In the genomic region with DNA sequence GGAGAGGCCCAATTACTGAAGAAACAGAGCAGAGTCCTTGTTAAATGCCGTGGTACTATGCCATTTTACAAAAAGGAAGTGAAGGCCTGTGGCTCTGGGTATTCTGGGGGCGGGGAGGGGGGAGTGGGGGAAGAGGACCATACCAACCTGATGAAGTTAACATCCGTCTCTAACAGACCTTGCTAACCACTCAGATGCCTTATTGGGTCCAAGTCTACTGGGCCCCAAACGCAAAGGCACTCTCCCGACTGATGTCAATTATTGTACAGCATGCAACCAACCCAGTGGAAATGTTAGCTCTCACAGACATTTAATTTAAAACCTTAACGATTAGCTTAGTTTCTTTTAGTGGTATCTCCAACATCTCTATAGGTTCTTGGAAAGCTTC, we compare ENCODE assay signal across 7 mouse cellular contexts. TPM values are rescaled to one million over a fixed set of nuclear protein-coding genes. Genes with fewer than 3 reads are reported as not detected.
DNase-seq lines count a peak whose midpoint lies in the region; ATAC-seq and TF ChIP-seq lines count a peak whose summit lies in the region.

No protein-coding gene starts in this region.

- no peaks in the 10 kb centered on the region for H3K27me3 ChIP-seq in lung, embryonic 14.5 days (ENCODE audit: insufficient read depth, low read length)
- peaks cover 18% of the 10 kb centered on the region for H3K27me3 ChIP-seq in limb, embryonic 10.5 days (ENCODE audit: low read depth, poor library complexity, severe bottlenecking)

- peaks cover 10% of the 10 kb centered on the region; the same call in 1 of the 2 replicates for H3K4me1 ChIP-seq in lung, embryonic 14.5 days (ENCODE audit: insufficient read depth)
- H3K4me1 ChIP-seq in limb, embryonic 10.5 days = peaks cover 29% of the 10 kb centered on the region
- peaks cover 4% of the 10 kb centered on the region; the same call in 1 of the 2 replicates for H3K4me1 ChIP-seq in olfactory bulb, adult 2 months (ENCODE audit: control insufficient read depth, insufficient read depth, low read length)

- DNase-seq in lung, embryonic 14.5 days = no peak
- no peak for DNase-seq in lung, postnatal 4 days
- no peak for DNase-seq in limb, embryonic 10.5 days (ENCODE audit: low spot score)
- DNase-seq in urinary bladder, postnatal 14 days (ENCODE audit: low spot score) = no peak
- no peak for DNase-seq in right cerebral cortex, postnatal 36 days (ENCODE audit: low spot score in 2 of 2)

- no peak for TF ChIP-seq CTCF in lung, embryonic 14.5 days (IDR thresholded peaks at IDR 0.05; ENCODE audit: low read depth)
- TF ChIP-seq CTCF in olfactory bulb, adult 2 months (IDR thresholded peaks at IDR 0.05; ENCODE audit: insufficient read depth, low read depth, low read length) = no peak

- WGBS in lung, embryonic 14.5 days = 60% methylated on average over 6 of the region's 6 CpGs
- WGBS in limb, embryonic 10.5 days = 63% methylated on average over 6 of the region's 6 CpGs
- 40% methylated on average over 6 of the region's 6 CpGs for WGBS in olfactory bulb, adult 2 months

- TF ChIP-seq POLR2A in olfactory bulb, adult 2 months (IDR thresholded peaks at IDR 0.05; ENCODE audit: insufficient read depth, low read depth, low read length) = no peak

- no peak overlapping the region for H3K9ac ChIP-seq in lung, embryonic 14.5 days

- H3K4me3 ChIP-seq in lung, embryonic 14.5 days (ENCODE audit: low read depth, low read length) = peak overlapping the region; percentile 89
- peak overlapping the region; percentile 98 for H3K4me3 ChIP-seq in limb, embryonic 10.5 days
- H3K4me3 ChIP-seq in olfactory bulb, adult 2 months (ENCODE audit: insufficient read depth, low read depth, low read length) = peak overlapping the region; percentile 77

- ATAC-seq in lung, embryonic 14.5 days (ENCODE audit: insufficient read depth) = peak; percentile 19
- 0 out of 2 replicates have a peak, but pooled peaks have one; percentile 2 for ATAC-seq in erythroid progenitor cell, adult 5-6 weeks (replicated peaks; ENCODE audit: low FRiP score, poor library complexity, severe bottlenecking)

- H3K36me3 ChIP-seq in lung, embryonic 14.5 days (ENCODE audit: insufficient read depth) = no peaks in the 10 kb centered on the region
- H3K36me3 ChIP-seq in limb, embryonic 10.5 days = no peaks in the 10 kb centered on the region

- H3K4me2 ChIP-seq in lung, embryonic 14.5 days = peak overlapping the region; percentile 85

- H3K27ac ChIP-seq in lung, embryonic 14.5 days (ENCODE audit: low read depth) = no peak overlapping the region
- no peak overlapping the region for H3K27ac ChIP-seq in limb, embryonic 10.5 days
- peak overlapping the region; percentile 99; the same call in 1 of the 2 replicates for H3K27ac ChIP-seq in olfactory bulb, adult 2 months (ENCODE audit: insufficient read depth, low read depth, low read length)

- H3K9me3 ChIP-seq in lung, embryonic 14.5 days (ENCODE audit: low read depth, low read length) = no peaks in the 10 kb centered on the region
- no peaks in the 10 kb centered on the region for H3K9me3 ChIP-seq in limb, embryonic 10.5 days (replicated peaks)

RNA-seq across cellular contexts. Expression of a gene that starts 0.7 kb away (rescaled TPM):
- 60.7 and 65.3 TPM in 2 replicates for polyA plus RNA-seq in lung, embryonic 14.5 days (2014; fragmentation: Nextera tagmentation; extraction: Ambion mirVana)
- 57.7 and 64.6 TPM in 2 replicates for total RNA-seq in erythroid progenitor cell, adult 5-6 weeks (2015; ENCODE audit: low replicate concordance)
- total RNA-seq in erythroid progenitor cell, adult 5-6 weeks (2017; ENCODE audit: low replicate concordance) = 47.5 and 48.2 TPM in 2 replicates
- polyA plus RNA-seq in limb, embryonic 10.5 days (2016; fragmentation: Nextera tagmentation; extraction: Ambion mirVana) = 55.8 and 62.5 TPM in 2 replicates
- not detected in 2 replicates for polyA plus RNA-seq in olfactory bulb, adult 2 months (2012; ENCODE audit: insufficient read depth, insufficient read length, low replicate concordance, missing spikeins)
